Mouse (Mus musculus) cerebellum, adult 11-12 months (tissue): ENCODE results near the gene Dhrs7.
"Not testable (repeated sequence)": the region's sequence is repeated elsewhere in the genome, so short reads cannot be mapped to it uniquely, and the experiment has no call there.

ENCODE experiments used
- DNase-seq: peaks from one replicate; pipeline ENCODE4 v3.0.0; 2022

Gene Dhrs7

GRCm38 (mm10) chr12:72664735-72665337 is at the start of gene Dhrs7:
Dhrs7 (minus strand) TSS chr12:72664909.
- DNase-seq: peak; percentile 86

GRCm38 (mm10) chr12:72709981-72710380 is 45.3 kb upstream of the Dhrs7 start:
- no peak for DNase-seq

- no peak for DNase-seq
Observed at GRCm38 (mm10) chr12:72704068-72704467, 39.4 kb upstream of the Dhrs7 start.

DNA sequence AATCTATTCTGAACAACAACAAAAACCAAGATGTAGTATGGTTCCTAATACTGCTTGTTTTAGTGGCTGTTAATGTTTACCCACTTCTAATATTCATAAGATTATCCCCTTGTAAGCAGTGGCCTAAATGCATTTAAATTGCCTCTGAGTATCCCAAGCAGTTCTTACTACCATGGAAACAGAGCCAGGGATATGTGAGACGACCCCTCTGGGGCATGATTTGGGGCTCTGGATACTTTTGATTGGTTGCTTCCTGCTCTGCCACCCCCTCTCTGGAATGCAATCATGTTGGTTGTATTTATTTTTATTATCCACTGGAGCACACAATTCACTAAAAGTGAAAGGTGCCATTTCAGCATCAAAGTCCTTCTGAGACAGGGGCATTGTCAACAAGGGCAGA is 35.3 kb upstream of the Dhrs7 start:
- DNase-seq: no peak

- DNase-seq: no peak
Observed at GRCm38 (mm10) chr12:72694901-72695463, 30.3 kb upstream of the Dhrs7 start.

DNA sequence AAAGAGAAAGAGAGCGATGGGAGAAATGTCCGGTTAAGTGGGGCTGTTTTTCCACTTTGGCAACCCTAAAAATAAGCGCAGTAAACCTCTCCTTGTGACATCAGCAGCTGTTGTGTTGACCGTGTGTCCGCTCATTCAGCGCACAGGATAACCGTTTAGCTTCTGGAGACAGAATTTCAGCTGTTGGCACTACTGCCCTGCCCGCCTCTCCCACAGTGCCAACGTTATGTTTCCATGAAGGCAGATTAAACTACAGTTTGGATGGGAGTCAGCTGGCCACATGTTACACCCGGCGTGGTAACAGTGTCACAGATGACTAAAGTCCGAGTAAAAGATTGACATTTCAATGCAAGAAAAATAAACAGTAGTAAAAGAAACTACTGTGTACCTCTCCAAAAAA is 29.7 kb upstream of the Dhrs7 start:
- DNase-seq: no peak

GRCm38 (mm10) chr12:72693895-72694294 is 29.2 kb upstream of the Dhrs7 start:
- DNase-seq: no peak

- DNase-seq: not testable (repeated sequence)
Observed at GRCm38 (mm10) chr12:72688281-72688680, 23.6 kb upstream of the Dhrs7 start.

GRCm38 (mm10) chr12:72687741-72688140 is 23.0 kb upstream of the Dhrs7 start:
- DNase-seq: not testable (repeated sequence)

DNA sequence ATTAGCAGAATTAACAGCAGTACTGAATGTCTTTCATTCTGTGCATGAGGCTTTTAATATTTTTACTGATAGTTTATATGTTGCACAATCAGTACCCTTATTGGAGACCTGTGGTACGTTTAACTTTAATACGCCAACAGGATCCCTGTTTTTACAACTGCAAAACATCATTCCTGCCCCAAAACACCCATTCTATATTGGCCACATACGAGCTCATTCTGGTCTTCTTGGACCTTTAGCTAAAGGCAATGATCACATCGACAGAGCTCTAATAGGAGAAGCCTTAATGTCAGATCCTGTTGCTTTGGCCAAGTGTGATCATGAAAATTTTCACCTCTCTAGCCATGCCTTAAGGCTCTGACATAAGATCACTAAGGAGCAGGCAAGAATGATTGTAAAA is 21.9 kb upstream of the Dhrs7 start:
- not testable (repeated sequence) for DNase-seq

DNA sequence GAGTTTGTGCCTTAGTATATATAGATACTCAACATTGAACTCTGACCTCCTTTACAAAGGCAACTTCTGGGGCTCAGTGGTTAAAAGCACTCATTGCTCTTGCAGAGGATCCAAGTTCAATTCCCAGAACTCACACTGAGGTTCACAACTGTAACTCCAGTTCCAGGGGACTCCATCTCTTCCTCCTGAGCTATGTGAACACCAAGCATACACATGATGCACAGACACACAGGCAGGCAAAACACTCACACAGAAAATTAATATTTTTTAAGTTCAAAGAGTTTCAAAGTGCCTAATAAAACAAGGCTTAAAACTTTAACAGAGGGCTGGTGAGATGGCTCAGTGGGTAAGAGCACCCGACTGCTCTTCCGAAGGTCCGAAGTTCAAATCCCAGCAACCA is 18.9 kb upstream of the Dhrs7 start:
- no peak for DNase-seq

DNA sequence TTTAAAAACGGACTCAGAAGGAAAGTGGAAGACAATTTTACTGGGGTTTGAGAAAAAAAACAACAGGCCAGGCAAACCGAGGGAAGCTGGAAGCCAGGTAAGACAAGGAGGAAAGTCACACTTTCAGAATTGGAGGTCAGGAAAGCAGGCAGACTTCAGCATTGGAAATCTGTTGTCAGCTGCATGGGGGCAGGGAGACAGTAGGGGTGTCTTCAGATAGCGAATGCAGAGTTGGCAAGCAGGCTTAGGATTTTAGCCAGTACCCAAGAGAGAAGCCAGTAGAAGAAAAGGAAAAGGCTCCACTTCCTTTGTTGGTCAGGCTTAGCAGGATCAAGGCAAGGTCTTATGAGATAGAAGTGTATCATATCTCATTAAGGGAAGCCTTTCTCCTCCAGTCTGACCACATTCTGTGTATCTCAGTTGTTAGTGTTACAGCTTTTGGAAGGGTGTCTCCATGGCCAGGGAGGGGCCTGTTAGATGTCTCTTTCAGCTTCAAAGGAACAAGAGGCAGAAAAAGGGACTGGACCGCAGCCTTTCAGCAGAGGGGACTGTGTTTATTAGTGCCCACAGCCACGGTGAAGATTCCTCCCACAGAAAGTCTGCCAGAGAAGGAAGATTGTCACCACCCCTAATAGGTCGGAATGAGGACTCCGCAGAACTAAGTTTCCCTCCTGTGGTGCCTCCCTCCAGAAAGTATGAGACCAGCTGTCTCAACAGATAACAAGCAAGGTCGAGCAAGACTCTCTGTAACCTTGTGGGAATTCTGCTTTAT is 18.0 kb upstream of the Dhrs7 start:
- no peak for DNase-seq

- no peak for DNase-seq
Observed at GRCm38 (mm10) chr12:72681919-72682318, 17.2 kb upstream of the Dhrs7 start.

GRCm38 (mm10) chr12:72679635-72680034 is 14.9 kb upstream of the Dhrs7 start:
- no peak for DNase-seq

DNA sequence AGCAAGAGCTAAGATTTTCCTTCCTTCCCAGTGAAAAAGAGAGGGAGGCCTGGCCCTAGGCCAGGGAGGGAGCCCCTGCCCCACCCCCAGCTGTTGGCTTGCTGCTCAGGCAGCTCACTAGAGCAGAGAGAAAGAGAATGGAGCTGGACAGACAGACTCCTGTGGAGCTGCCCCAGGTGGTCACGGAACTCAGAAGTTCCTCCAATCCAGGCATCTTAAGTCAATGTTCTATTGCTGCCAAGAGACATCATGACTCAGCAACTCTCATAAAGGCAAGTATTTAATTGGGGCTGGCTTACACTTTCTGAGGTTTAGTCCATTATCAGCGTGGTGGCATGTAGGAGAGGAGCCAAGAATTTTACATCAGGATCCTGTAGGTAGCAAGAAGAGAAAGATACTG is 10.1 kb upstream of the Dhrs7 start:
- no peak for DNase-seq

DNA sequence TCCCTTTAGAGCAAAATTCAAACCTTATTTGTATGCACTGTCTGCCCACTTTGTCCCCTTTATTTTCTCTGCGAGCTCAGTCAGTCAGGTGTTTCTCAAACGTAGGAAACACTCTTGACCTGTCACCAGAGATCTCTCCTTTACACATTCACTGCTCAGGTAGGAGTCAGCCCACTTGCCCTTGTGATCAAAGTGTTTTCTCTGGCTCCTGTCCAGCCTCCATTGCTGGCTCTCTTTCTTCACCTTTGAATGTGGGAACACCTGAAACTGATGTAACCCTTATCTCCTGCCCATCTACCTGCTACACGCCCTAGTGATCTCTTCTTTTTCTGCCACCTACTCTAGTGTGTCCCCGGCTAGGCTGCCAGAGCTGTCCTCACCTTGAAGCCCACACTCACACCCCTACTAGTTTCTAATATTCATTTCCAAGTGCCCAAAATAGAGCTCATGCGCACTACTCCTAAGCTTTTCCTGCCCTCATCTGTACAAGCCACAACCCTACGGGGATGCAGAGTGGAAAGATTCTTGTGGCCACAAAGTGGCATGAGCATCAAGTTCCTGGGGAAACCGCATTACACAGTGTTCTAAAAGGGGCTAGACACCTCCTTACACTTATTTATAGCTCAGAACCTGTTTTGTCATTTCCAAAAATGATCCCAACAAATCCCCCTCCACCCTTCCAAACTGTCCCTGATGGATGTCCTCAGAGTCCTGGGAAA is 9.5 kb upstream of the Dhrs7 start:
- no peak for DNase-seq

- DNase-seq: no peak
Observed at GRCm38 (mm10) chr12:72671516-72672135, 6.9 kb upstream of the Dhrs7 start.

DNA sequence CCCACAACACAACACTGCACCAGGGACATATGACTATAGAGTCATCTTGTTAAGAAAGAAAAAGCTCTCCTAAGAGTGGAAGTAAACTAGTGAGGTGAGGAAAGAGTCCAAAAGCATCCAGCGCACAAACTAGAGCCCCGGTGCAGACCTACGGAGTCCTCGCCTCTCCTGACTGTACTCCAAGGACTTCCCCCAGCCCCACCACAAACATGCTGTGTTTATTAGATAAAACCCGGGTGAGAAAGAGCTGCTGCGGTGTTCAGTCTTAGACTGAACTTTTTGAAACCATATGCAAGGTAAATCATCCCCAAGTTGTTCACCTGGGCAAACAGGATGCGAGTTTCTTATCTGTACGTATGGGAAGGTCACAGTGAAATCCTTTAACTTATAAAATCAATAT is 6.2 kb upstream of the Dhrs7 start:
- DNase-seq: no peak

- no peak for DNase-seq
Observed at GRCm38 (mm10) chr12:72667868-72668469, 3.3 kb upstream of the Dhrs7 start.

DNA sequence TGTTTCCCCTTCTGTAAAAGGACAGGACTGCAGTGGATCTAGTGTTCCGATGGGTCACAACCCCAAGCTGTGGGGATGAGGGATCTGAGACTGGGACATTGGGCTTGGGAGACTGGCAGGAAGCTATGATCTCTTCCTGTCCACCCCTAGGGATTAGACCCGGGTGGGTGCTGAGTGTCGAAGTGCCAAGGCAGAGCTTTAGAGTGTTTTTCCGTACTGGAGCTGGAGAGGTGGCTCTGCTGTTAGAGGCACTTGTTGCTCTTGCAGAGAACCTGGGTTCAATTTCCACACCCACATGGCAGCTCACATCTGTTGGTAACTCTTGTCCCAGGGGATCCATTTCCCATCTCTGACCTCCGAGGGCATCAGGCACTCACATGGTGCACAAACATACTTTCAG is 1.3 kb upstream of the Dhrs7 start:
- DNase-seq: no peak

DNA sequence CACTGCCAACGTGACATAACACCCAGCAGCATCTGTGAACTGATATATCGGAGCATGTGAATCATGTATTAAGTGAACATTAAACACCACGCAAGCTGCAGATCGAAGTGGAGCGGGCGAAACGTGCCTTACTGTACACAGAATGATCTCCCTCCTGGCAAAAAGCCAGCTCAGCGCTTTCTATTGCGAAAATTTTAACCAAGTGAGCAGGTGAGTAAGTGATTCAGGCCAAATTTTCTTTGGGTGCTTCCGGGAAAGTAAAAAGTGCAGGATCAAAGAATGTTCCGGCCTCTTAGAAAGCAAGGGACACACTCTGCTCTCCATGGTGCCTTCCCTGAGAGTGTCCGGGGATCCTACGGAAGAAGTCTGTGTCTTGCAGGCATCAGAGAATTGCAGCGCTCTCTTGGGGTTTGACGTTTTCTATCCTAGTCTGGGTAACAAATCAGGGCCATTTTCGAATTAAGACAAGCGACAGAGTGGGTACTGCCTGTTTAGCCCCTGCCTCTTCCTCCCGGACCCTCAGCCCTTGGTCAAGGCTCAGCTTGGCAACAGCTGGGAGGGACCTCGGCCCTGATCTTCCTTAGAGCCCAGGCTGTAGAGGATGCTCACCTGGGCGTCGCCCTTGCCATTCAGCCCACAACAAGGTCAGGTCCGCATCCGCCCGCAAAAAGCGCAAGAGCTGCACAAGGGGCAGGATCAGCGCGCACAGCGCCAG is 532 bp downstream of the Dhrs7 start:
- DNase-seq: peak; percentile 21

DNA sequence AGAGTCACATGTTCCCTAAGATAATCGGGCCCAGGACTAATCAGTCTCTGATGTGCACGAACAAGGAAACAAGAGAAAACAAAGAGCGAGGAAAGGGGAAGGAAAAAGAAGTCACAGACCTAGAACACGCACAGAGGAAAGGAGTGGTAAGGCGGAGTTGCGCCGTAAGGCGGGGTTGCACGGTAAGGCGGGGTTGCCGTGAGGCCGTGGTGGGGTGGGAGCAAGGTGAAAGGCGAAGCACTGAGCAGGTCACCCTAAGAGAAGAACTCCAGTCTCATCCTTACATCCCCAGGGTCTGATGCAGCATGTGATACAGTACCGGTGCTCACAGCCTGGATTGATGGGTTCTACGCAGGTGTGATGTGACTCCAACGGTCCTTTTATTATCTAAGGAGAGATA is 8.9 kb downstream of the Dhrs7 start:
- DNase-seq: no peak
